Mouse (Mus musculus) embryo, embryonic 10 days (tissue): Measurements from ENCODE around the gene Mapk8ip1.
A peak's percentile ranks its signal among the peaks of the same experiment; 100 is the strongest.
"Not testable (repeated sequence)": the region's sequence is repeated elsewhere in the genome, so short reads cannot be mapped to it uniquely, and the experiment has no call there.

Experiments used
- DNase-seq: peaks from one replicate; pipeline ENCODE4 v3.0.0-alpha.2; 2015; ENCODE audit warnings: low spot score

Gene Mapk8ip1

DNA sequence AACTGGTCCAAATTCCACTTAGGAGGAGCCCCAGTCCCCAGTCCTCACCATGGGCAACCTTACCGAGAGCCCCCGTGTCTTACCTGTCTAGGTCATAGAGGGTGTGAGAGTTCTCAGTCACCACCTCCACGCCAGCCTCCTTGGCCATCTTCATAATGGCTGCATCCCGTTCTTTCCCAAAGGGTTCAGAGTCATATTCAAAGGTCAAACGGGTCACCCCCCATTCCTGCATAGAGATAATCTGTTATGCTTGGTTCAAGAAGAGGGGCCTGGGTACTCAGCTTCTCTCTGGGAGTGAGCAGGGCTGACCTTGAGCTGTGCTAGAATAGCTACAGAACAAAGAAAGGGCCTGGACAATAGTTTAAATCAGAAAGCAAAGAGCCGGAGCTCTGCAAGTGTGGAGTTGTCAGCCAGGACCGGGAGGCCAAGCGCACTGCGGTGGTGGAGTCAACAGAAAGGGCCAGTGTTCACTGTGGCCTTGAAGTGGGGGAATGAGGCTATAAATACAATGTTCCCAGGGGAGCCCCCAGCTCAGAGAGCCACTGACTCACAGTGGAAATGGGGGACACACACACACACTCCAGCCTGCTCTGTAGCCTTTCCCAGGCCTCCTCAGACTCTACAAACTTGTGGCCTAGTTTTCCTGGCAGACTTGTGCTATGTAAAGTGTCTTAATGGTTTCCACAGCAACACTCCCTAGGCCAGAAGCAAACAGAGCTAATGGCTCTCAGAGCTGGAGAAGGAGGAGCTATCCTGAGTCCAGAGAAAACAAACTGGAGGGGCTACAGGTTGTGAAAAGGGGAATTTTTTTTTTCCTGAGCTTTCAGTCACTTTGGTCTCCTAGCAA is 23.6 kb upstream of the Mapk8ip1 start:
- DNase-seq, result peak; percentile 54

DNA sequence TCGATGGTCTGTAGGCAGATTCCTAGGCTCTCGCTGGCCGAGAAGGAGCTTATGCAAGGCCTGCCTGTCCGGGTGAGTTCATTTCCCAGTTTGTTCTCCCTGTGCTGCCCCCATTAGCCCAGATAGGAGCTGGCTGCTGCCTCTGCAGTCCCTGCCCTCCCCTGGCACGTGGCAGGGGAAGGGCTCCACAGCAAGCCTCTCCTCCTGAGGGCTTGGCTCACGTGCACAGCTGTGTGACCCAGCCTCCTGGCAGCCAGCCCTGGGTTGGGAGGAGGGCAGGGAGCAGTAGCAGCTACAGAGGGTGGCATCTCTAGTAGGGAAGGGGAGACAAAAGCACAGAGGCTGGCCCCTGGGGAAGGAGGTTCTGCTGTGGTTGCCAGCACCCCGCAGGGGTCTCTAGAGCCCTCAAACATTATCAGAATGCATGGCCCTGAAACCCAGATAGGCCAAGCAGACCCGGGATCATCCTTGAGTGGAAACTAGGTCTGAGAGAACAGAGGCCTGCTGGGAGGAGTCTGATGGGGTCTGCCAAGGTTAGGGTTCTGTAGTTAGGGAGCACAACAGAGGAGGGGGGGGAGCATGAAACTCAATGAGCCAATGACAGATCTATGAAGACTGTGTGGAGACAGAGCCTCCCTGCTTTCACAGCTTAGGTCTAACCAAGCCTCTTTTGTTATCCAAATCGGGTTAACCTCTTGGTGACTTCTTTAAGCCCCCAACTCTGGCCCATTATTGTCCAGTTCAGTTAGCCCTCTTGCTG is 22.8 kb upstream of the Mapk8ip1 start:
- DNase-seq, result no peak

DNA sequence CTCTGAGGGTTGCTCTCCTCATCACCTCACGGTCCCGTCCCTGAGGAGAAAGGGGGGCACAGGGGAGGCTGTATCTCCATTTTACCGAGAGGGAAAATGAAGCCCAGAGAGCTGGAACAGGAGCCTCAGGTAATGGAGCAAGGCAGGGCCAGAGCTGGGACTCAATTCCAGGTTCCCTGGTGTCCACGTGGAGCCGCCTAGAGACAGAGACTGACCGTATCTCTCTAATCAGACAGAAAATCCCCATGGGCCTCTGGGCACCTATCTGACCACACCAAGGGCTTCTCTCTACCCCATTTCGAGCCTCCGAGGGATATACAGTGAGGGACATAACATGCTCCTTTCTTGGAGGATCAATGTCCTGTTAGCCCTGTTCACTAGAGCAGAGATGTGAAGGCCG is 22.1 kb upstream of the Mapk8ip1 start:
- DNase-seq, result no peak

DNA sequence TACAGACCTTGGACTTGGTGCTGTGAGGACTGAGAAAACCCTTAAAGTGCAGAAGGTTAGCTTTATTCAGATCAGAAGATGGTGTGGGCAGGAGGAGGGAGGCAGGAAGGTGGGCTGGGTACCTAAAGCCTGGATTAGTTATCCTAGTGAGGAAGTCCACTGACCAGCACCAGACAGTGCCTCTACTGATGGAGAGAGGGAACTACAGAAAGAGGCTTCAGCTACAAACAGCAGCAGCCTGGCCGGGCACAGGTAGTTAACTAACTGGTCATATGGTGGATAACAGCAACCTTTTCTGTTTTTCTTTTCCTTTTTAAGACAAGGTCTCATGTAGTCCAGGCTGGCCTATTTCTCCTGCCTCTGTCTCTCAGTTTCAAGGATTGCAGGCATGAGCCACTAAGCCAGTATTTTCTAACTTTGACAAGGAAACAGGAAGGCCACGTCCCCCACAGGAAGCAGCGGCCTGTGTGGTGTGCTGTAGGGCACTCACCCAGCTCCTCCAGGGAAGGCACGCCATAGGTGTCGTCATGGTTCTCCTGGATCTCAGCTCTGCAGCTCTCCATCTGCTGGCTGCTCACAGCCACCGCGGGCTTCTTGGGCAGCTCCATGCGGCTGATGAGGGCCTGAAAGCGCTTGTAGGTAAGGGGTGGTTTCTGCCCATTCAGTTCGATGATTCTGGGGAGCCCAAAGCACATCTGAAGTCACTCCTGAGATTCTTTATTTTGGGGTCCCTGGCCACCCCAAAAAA is 21.5 kb upstream of the Mapk8ip1 start:
- peak; percentile 30 for DNase-seq

DNA sequence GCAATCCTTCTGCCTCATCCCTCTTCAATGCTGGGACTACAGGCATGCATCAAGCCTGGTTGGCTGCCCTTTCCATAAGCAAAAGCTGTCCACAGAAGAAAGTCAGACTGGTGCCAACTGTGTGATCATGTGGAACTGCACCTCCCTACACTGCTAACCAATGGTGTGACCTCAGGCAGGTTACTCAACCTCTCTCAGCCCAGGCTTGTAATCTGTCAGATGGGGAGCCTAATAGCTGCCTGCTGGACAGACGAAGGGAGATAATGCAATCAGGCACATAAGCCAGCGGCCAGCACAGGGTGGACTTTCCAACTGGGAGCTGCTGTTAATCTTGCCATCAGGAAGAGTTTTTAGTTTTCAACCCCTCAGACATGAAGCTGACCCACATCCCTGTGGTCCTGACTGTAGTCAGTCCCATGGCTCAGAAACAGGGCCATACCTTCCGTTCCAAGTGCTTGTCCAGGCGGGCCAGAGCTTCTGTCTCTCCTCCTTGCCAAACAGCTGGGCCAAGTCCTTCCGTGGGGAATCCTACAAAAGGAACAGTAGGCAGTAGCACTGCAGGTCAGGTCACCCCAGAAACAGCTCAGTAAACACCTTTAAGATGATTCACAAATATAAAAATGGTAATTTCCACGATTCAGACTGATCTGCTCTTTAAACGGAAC is 20.8 kb upstream of the Mapk8ip1 start:
- DNase-seq, result no peak

DNA sequence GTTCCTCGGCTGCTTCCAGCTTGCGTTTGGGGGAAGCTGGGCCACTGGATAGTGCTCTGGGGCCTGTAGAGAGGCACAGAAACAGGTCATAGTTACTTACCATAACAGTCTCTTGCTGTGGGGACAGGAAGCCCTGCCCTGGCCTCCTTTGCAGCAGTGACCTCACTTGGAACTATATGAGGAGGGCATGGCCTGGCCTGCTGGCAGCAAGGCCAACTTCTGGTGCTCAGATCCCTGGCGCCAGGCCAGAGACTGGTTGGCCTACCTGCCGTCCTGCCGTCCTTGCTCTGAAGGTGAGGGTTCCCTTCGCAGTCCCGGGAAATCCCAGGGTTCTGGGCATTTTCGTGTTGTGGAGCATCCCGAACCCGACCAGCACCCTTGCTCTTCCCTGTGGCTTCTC is 10.6 kb upstream of the Mapk8ip1 start:
- no peak for DNase-seq

DNA sequence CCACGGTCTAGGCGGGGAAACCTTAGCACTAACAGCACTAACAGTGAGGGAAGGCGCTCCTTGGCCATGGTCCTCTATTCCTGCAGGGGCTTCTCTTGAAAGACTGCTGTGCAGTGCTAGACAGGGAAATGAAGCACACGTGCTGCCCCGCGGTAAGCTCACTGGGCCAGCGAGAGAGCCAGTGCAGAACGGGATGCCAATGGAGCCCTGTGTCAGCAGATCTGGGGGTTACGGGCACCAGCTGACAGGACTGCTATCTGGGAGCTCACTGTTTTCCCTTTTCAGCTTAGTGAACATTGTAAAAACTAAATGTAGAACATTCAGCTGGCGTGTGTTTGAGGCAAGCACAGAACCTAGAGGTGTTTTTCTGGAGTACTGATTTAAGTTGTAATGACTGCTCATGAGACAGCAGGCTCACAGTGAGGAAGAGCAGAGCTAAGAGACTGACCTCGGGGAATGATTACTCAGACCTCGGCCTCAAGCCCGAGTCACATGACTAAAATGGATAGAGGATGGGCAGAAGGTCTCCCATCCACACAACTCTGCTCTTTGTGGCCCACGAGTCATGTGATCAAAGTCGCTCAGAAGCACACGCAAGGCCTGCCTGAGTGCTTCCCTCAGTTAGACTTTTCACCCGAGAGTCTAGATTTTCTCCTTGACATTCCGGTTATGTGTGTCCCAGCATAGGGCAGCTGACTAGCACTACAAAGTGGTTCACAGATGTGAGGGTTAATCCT is 7.4 kb upstream of the Mapk8ip1 start:
- no peak for DNase-seq

DNA sequence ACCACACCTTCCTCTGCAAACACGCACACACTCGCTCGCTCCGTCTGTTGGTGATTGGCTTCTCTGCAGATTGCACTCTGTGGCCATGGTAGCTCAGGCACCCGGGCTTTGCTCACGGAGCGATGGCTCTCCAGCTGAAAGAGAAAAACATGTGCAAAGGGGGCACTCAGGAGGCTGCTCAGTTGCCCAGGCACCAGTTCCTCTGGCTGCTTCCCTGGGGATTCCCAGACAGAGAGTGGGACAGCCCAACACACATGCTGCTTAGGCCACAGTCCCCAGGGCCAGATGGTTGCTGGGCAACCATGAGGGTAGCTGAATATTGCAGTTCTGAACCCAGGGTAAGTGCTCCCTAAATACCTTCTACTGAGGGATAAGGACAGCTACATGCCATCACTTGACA is 4.6 kb upstream of the Mapk8ip1 start:
- no peak for DNase-seq

DNA sequence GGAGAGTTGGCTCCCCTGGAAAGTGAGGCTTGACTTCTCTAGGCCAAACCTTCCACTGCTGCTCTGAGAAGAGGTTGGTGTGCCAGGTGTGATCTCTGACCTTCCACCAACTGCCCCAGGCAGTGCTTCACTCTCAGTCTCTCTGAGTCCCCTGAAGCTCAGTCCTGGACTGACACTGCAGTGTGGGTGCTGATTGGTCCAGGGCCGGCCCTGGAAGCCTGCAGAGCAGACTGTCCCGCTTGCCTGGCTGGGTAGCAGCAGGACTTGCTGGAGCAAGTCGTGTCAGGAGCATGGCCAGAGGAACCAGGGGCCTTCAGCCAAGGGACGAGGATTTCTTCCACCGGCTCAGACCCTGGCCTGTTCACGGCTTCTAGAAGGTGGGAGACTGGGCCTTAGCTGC is 3.7 kb upstream of the Mapk8ip1 start:
- no peak for DNase-seq

DNA sequence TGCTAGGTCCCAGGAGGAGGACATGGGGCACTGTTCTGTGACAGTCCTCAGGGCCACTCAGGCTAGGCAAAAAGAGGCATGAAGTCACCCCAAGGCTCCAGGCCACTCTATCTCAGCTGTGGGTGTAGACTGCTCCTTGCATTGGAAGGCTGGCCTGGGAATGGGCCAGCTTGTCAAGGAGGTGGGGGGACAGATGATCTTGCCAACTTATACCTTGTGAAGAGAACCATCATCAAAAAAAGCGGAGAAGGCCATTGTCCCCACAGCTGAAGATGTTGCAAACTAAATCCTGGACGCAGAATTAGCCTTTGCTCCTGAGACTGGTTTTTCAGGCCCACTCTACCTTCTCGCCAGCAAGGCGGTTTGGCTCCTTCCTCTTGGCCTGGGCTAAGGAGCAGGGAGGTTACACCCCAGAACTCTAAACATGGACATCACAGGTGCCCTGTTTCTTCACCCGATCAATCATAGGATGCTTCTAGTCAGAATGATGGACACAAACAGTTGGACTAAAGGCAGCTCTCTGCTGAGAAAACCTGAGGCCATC is 2.8 kb upstream of the Mapk8ip1 start:
- DNase-seq, result no peak

DNA sequence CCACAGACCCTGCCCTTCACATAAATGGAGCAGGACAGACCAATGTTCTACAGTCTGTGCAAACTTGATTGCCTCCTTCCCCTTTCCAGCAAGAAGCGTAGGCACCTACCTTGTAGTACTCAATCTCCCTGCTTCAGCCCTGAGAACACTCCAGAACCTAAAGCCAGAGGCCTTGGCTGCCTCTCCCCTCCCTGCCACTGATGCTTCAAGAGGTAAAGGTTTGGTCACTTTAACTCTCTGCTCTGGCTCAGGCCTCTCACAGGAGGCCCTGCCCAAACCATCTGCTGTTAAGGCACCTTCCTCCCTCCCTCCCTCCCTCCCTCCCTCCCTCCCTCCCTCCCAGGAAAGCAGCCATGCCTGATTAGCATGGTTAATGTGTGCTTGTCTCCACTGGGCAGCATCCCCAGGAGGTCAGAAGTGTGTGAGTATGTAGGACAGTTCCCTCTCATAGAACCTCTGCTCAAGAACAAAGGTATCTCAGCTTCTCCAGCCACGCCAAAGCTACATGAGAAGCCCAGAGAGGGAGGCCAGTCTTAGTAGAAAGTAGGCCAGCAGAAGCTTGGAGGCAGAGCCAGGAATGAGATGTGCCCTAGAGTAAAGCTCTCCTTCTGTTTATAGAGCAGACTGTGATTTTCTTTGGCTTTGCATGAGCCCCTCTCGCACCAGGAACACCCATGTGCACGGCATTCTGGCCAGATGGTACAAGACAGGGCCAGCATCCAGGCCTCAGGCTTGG is 1.7 kb upstream of the Mapk8ip1 start:
- DNase-seq, result no peak

DNA sequence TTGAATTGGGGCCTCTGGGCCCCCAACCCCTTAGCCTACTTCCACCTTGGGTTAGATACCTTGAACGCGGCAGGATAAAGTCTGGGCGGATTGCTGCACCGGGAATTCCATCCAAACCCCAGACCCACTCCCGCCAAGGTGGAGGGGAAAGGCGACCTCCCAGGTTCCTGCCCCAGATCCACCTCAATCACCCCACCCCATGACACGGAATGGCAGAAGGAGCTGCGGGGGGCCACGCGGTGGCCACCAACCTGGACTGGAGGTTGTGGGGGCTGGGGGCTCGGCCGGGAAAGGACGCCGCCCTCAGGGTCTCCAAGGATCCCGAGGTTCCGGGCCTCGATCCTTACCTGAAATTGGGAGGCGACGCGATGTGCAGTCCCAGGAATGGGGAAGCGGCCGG is 381 bp downstream of the Mapk8ip1 start:
- DNase-seq, result no peak

DNA sequence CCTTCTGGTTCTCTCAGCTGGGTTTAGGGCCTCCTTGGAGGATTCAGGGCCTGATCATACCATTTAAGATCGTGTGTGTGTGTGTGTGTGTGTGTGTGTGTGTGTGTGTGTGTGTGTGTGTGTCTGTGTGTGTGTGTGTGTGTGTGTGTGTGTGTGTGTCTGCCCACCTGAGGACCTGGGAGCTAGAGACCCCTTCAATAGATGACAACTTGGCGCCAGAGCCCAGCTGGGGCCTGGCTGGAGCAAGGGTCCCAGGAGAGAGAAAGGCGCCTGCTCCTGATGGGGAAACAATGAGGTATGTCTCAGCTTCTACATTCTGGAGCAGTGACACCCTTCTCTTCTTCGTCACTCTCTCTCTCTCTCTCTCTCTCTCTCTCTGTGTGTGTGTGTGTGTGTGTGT is 1.2 kb downstream of the Mapk8ip1 start:
- not testable (repeated sequence) for DNase-seq

DNA sequence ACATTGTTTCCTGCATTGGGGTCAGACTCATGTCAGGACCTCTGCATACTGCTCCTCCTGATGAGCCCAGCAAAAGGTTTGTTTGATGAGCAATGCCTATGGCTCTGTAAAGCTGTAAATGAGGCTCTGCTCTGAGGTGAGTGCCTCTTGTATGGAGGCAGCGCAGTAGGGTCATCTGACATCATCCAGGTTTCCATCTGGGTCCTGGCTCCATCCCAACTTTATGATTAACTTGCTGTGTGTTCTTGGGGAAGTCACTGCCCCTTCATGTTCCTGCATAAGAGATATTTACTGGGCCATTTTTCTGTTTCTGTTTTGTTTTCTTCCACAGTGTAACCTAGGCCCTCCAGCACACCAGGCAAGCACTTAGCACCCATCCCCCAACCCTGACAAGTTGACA is 3.6 kb downstream of the Mapk8ip1 start:
- DNase-seq, result no peak

DNA sequence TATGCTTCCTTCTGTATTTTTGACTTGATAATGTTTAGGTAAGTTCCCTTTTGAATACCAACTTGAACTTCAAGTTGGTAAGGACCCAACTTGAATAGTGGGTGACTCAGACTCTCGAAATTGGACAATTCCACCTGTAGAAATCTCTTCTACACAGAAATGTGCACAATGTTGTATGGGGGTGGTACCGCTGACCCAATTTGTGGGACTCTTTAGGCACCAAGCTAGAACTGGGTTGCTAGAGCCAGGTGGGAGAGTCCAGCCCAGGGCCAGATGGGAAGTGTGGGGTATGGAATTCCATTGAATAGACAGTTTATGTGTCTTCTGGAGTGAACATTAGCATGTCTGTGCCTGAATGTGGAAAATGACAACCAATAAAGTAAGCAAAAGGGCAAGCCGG is 5.5 kb downstream of the Mapk8ip1 start:
- no peak for DNase-seq

DNA sequence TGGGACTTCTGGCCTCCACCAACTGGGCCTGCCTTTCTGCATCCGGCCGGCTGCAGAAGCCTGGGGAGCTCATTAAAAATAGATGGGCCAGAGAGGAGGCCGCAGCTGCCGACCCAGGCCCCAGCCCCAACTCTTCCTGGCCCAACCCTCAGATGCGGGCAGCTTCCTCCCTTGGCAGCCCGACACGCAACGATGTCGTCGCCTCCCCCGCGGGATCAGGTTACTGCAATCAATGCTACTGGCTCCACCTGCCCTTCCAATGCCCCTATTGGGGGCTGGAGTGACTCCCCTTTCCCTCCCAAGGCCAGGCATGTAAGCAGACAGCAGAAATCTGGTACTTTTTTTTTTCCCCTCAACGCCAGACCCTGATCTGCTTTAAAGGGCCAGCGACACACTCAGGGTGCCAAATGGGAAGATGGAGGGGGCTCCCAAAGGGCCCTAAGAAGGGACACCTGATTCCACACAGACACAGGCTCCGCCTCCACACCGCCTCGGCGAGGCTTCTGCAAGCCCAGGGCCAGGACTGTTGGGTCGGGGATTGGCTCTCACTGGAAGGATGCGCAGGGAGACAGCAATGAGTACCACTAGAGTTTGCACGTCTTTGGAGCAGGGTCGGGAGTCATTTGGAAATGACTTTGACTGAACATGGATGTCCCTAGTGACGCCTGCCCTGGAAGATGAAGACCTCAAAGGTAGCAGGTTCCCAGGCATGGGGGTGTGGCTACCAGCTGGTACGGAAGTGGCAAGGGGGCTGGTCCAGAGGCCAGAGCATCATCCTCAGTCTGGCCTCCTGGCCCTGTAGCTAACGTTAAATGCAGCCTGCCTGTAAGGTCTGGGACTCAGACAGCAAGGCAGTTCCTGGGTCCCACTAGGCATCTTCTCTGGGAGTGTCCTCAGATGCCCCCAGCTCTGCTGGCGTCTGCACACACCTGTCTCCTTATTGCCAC is 8.5 kb downstream of the Mapk8ip1 start:
- peak; percentile 93 for DNase-seq

DNA sequence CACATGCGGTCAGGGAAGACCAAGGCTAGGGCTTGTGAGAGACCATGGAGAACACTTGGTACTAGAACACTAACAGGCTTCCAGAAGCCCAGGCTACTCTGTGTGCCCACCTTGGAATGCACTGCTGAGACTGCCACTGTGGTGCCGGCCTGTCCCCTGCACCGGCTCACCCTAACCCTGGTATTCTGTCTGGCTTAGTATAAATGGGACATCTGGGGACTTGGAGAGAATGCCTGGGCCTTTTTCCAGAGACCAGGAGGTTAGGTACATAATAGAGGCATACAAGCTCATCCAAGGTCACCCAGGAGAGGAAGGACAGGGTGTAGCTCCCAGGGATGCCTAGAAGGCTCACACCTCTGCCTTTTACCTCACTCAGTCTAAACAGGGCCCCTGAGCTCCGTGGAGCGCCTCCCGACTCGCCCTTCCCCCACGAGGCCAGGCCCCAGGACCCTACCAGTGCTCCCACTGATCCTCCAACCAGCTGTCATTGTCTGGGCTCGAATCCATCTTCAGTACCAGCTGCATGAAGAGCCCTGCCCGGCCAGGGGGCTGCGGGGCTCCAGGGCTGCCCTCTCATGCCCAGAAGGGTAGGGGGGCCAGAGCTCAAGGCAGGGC is 9.3 kb downstream of the Mapk8ip1 start:
- DNase-seq, result no peak

DNA sequence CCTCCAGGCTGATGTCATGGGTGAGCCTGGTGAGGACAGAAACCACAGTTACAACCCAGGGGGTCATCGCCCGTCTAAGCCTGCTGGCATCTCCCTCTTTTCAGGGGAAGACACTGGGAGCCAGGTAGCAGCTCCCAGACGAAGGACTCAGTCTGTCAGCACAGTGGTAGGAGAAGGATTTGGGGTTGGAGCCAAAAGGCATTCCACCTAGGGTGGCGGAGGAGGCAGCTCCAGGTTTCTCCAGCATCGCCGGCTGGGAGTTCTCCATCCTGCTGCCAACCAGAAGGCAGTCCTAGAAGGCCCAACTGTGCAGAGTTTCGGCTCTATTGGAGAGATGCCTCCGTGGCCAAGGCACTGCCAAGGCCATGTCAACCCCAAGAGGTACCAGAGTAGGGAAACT is 9.9 kb downstream of the Mapk8ip1 start:
- no peak for DNase-seq
